Mouse (Mus musculus): ENCODE measurements at regions not wholly inside any gene's neighbourhood (a gene's known extent, or its start where the extent isn't known, plus 50 kb on each side); places are given as distances from the start of the nearest gene placed in this dataset.

DNA sequence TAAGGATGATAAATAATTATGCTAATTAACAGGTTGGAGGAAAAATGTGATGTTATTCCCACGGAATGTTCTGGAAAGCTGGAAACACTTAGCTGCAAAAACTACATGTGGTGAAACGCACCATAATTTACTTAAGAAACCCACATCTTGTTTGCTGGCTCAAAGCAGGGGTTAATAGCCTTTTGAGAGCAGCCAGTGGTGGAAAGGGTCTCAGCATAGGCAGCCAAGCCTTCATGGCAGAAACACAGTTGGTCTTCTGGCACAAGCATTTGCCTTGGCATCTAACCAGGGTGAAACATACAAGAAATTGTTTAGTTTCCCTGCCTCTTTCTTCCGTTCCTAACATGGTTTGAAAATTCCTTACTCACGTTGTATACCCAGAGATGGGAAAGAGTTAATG, 192.1 kb upstream of the Gas1 start:
- no peak for DNase-seq

GRCm38 (mm10) chr13:60371656-60372055, 194.5 kb upstream of the Gas1 start:
- no peak for DNase-seq

- DNase-seq: no peak
These were observed 199.5 kb upstream of the Gas1 start for GRCm38 (mm10) chr13:60376705-60377104.

- no peak for DNase-seq
These were observed 205.7 kb upstream of the Gas1 start for GRCm38 (mm10) chr13:60382855-60383254.

GRCm38 (mm10) chr13:60398836-60399235, 202.9 kb upstream of the Dapk1 start:
- no peak for DNase-seq

DNA sequence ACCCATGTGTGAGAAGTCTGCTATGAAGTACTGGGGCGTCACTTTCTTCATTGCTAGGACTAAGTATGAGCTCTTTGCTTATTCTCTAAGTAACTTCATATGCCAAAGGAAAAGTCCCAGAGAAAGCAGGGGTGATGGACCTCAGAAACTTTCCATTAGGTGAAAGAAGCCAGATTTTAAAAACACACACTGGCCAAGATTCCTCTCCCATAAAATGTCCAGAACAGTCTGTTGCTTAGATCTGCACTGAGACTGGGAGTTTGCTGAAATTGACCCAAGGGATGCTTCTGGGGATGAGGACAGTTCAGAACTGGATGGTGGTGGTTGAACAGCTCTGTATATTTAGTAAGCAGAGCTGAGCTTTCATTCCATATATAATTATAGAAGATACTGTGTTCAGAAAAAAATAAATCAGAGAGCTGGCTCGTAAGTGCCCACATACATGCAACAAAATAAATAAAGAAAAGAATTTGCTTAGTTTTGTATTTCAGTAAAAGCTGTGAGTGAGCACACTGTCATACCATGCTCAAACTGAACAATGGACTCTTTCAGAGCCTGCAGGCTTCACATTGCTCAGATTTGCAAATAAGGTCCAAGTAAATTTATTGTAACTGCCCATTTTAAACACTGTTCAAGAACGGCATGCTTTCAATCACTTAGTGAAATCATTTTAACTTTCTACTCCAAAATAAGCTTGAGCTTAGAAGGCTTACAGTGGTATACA, 200.8 kb upstream of the Dapk1 start:
- DNase-seq: no peak

DNA sequence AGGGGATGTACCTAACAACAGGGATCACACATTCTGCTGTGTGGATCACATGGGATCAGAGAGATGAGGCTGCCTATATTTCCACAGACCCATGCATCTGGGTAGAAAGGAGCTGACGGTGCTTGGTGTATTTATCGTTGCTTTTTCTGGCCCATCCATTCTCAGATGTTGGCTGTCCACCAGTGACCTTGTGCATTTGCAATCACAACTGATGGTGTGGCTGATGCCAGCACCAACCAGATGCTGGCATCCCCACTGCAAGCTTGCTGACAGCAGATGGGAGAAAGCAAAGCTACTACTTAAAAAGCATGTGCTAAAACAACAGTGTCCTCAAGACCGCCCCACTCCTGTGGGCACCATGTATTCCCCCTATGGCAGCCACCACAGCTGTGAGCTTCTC, 198.3 kb upstream of the Dapk1 start:
- no peak for DNase-seq

DNA sequence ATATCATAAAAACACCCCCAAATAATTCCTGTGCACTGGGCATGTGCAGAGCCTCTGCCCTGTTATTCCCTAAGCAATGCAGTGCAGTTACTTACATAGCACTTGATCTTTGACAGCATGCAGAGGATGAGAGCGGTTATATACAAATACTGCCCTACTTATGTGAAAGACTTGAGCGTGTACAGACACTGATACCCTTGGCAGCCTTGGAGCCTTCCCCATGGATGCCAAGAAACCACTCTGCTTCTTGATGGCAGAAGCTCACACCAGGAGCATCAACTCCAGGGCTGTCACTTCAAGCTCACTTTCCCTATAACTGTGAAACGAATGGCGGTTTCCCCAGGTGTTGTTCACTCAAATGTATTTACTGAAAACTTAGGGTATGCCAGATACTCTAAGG, 194.4 kb upstream of the Dapk1 start:
- no peak for DNase-seq

DNA sequence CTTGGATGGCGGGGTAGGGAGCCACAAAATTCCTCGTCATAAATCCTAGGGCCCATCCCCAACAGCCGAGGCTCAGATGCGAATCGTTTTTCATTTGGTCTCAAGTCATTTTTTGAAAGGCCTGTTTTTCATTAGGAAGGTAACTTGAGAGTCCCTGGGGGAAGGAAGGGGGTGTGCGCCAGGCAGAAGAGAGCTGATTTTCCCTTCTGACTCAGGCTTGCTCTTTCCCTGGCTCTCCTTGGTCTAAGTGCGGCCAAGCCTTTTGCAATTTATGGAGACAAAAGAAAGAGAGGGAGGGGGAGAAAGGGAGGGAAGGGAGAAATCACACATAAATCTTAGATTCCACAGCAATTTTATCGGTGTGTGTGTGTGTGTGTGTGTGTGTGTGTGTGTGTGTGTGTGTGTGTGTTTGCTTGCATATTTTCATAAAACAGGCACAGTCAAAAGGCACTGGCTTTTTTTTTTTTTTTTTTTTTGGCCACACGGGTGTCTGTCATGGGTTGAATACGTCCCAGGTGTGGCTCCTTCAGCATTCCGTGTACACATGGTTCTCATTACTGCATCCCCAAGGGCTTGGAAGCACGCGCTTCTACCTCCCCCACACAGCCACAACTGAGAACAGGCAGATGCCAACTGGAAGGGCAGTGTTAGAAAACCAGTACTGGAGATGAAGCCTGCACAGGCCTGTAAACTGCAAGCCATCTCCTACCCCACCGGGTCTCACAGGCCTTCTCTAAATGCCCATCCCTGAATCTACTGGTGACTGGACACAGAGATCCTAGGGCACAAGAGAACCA, 191.8 kb upstream of the Dapk1 start:
- peak; percentile 21 to 28 for DNase-seq

DNA sequence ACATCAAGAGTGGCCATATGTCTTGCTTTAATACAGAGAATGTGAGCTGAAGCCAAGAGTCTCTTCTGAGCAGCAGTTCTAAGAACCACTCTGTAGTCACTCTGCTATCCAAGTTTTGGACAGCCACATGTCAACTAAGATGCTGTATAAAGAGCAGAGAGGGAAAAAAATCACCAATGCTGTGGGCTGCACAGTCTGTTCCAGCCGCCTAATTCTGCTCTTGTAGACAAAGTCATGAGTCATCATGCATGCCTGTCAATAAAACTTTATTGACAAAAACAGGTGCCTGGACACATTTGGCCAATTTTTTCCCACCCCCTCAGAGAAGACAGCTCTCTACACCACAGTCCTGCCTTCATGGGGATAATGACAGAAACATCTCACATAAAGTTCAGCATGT, 185.7 kb upstream of the Dapk1 start:
- DNase-seq: no peak

GRCm38 (mm10) chr13:60417015-60417414, 184.7 kb upstream of the Dapk1 start:
- DNase-seq: no peak

GRCm38 (mm10) chr13:60417436-60418158, 184.2 kb upstream of the Dapk1 start:
- DNase-seq: peak; percentile 29 to 35

DNA sequence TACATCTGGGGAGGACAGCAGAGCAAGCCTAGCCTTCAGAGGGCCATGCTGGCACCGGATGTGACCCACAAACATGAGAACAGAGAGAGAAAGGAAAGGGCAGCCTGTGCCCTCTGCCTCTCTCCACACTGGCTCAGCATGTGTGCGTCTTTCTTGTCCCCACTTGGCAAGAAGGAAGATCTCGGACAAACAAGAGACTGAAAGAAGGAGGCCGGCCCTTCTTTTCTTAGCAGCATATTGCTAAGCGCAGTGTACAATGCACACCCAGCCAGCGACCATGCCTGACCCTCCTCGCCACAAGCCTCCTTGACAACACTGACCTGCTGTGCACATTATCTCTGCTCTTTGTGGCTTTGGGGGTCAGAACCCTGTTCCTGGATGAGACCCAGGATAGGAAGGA, 181.4 kb upstream of the Dapk1 start:
- DNase-seq: no peak

- DNase-seq: no peak
These were observed 180.7 kb upstream of the Dapk1 start for GRCm38 (mm10) chr13:60420842-60421696.

DNA sequence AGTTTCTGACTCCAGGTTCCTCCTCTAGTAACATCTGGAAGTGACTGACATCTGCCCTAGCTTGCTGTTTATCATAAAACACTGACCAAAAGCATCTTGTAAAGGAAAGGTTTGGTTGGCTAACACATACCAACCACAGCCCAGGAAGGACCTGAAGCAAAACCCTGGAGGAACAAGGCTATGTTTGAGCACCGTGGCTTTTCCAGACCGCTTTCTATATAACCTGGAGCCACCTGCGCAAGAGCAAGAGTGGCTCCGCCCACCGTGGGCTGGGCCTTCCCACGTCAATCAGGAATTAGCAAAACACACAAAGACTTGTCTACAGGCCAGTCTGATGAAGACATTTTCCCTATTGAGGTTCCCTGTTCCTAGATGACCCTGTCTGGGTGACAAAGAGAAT, 177.5 kb upstream of the Dapk1 start:
- no peak for DNase-seq

DNA sequence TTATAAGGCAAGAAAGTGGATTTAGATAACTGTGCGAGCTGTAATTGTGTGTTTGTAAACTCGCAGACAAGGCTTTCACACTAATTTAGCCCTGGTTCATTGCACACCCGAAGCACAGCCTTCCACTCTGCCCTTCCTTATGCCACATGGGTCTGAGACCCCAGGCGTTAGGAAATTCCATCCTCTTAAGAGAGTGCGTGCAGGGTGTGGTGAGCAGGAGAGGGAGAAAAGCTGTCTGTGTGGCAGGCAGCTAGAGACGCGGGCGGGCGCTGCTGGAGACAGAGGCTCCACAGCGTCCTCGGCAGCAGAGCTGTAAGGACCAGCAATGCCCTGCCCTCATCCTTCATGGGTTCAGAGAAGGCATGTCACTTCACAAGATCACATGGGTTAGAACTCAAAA, 176.6 kb upstream of the Dapk1 start:
- DNase-seq: no peak

GRCm38 (mm10) chr13:60425556-60425955, 176.2 kb upstream of the Dapk1 start:
- DNase-seq: no peak

DNA sequence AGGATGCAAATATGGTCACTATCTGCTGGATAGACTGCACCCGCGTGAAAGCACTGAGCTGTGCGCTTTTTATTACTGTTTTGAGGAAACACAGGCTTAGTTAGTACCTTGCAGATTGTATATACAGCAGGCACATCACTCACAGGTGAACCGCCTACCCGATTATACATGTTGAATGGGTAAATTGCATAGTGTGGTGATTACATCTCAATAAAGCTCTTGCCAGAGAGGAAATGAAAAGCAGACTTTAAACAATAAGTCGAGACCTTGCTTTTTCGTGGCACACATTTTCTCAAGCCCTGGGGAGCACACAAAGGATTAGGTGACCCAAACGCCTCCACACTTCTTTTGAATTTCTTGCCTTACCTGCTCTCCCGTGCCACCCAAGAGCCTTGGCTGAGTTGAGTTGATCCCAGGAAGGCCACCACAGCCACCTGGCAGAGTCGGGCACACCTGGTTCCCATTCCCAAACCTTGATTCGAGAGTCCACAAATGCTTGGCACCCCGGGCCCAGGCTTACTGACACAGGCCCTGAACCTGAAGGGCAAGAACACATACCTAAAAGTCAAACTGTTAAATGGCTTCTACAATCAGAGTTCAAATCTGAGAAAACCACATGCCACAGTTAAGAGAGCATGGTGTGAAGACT, 175.4 kb upstream of the Dapk1 start:
- DNase-seq: no peak

- peak in 1 of 2 experiments; percentile 48 for DNase-seq
These were observed 174.7 kb upstream of the Dapk1 start for GRCm38 (mm10) chr13:60427077-60427476.

GRCm38 (mm10) chr13:60427755-60428385, 173.9 kb upstream of the Dapk1 start:
- peak in 1 of 2 experiments; percentile 39 for DNase-seq

DNA sequence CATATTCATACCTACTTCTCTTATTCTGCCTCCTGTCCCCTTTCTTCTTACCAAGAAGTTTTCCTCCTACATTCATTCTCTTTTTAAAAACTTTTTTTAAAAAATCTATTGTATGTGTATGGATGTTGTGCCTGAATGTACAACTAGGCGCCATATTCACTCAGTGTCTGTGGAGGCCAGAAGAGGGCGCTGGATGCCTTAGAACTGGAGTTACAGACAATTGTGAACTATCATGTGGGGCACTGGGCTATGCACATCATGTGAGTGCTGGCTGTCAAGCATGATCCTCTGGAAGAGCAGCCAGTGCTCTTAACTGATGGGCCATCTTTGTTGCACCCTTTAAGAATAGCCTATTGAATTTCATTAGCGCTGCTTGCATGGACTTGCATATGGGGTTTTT, 172.6 kb upstream of the Dapk1 start:
- no peak for DNase-seq

GRCm38 (mm10) chr13:60431412-60431811, 170.3 kb upstream of the Dapk1 start:
- DNase-seq: no peak

Measured in lung, adult 18-20 months (tissue).